Mouse (Mus musculus) forebrain, embryonic 13.5 days (tissue): ENCODE data around the gene Morf4l1. TPM values are rescaled to one million over a fixed set of nuclear protein-coding genes. Genes with fewer than 3 reads are reported as not detected.
A peak's percentile ranks its signal among the peaks of the same experiment; 100 is the strongest.

Source experiments
- ATAC-seq: fragments of 200-750 bp; cut with Nextera tagmentation; 2 replicates; pipeline ENCODE4 v1.8.0; 2017
- H3K27ac ChIP-seq: fragments of 300-500 bp; sonication (generic); 2 replicates; pipeline ENCODE4 v1.5.1; 2015; ENCODE audit warnings: inconsistent platforms, mild to moderate bottlenecking, moderate library complexity
- H3K27me3 ChIP-seq: fragments of 300-500 bp; sonication (generic); 2 replicates; pipeline ENCODE4 v1.6.1; 2015; ENCODE audit warnings: mild to moderate bottlenecking, inconsistent platforms
- H3K36me3 ChIP-seq: fragments of 300-500 bp; sonication (generic); 2 replicates; pipeline ENCODE4 v1.6.1; 2015; ENCODE audit warnings: mild to moderate bottlenecking, inconsistent platforms; ENCODE audit not compliant: poor library complexity, severe bottlenecking
- H3K4me1 ChIP-seq: fragments of 300-500 bp; sonication (generic); 2 replicates; pipeline ENCODE4 v1.6.1; 2015; ENCODE audit warnings: inconsistent platforms
- H3K4me2 ChIP-seq: fragments of 300-500 bp; sonication (generic); 2 replicates; pipeline ENCODE4 v1.6.1; 2015; ENCODE audit warnings: inconsistent platforms, mild to moderate bottlenecking, moderate library complexity
- H3K4me3 ChIP-seq: fragments of 300-500 bp; sonication (generic); 2 replicates; pipeline ENCODE4 v1.5.1; 2015; ENCODE audit warnings: mild to moderate bottlenecking, inconsistent platforms
- H3K9ac ChIP-seq: fragments of 300-500 bp; sonication (generic); 2 replicates; pipeline ENCODE4 v1.6.1; 2015; ENCODE audit warnings: mild to moderate bottlenecking, inconsistent platforms
- H3K9me3 ChIP-seq: fragments of 300-500 bp; sonication (generic); replicated peaks from 2 replicates; pipeline ENCODE4 v1.6.1; 2016; ENCODE audit warnings: inconsistent platforms
- WGBS: fragments of 180-500 bp; shearing (Covaris S2); methylation state at CpG from one replicate; pipeline ENCODE4 v1.1.7; 2015; 5-methylcytosine and 5-hydroxymethylcytosine counted together
- polyA plus RNA-seq: library from polyadenylated mRNA; unstranded; fragments of >200 nt; fragmentation: Nextera tagmentation; extraction: Ambion mirVana; gene quantifications from 2 replicates; pipeline ENCODE4 v1.2.1, GENCODE M21; 2015

The Morf4l1 gene
- polyA plus RNA-seq, 1 experiment from 2014 or later: 475 TPM

GRCm38 (mm10) chr9:90127146-90127545 lies 12.6 kb upstream of the Morf4l1 start:
- H3K27me3 ChIP-seq: no peaks in the 10 kb centered on the region
- H3K9ac ChIP-seq: no peak overlapping the region
- 0 out of 2 replicates have a peak, but pooled peaks cover 5% of the 10 kb centered on the region for H3K4me1 ChIP-seq
- no peak overlapping the region for H3K4me2 ChIP-seq
- 65% methylated on average over 6 of the region's 6 CpGs for WGBS
- H3K36me3 ChIP-seq: no peaks in the 10 kb centered on the region
- no peak overlapping the region for H3K4me3 ChIP-seq
- no peak for ATAC-seq
- no peaks in the 10 kb centered on the region for H3K9me3 ChIP-seq
- no peak overlapping the region for H3K27ac ChIP-seq

- Histone ChIP-seq H3K4me2 (peak overlapping the region; percentile 8), H3K27me3 (no peaks in the 10 kb centered on the region), H3K9me3 (no peaks in the 10 kb centered on the region), H3K4me3 (0 out of 2 replicates have a peak overlapping the region, but pooled peaks have one; percentile 0), H3K36me3 (no peaks in the 10 kb centered on the region), H3K27ac (no peak overlapping the region), H3K9ac (no peak overlapping the region), H3K4me1 (0 out of 2 replicates have a peak, but pooled peaks cover 5% of the 10 kb centered on the region)
- WGBS: 2% methylated on average over 30 of the region's 30 CpGs
- peak; percentile 51 for ATAC-seq
These were observed 11.9 kb upstream of the Morf4l1 start for GRCm38 (mm10) chr9:90126260-90127010.

- Histone ChIP-seq H3K27me3 (no peaks in the 10 kb centered on the region), H3K4me2 (peak overlapping the region; percentile 8), H3K36me3 (no peaks in the 10 kb centered on the region), H3K4me3 (no peak overlapping the region), H3K4me1 (0 out of 2 replicates have a peak, but pooled peaks cover 5% of the 10 kb centered on the region), H3K27ac (no peak overlapping the region), H3K9me3 (no peaks in the 10 kb centered on the region), H3K9ac (no peak overlapping the region)
- no peak for ATAC-seq
- WGBS: 15% methylated on average over 7 of the region's 7 CpGs
These were observed 11.0 kb upstream of the Morf4l1 start for GRCm38 (mm10) chr9:90125416-90126099.

- H3K9ac ChIP-seq: no peak overlapping the region
- peak overlapping the region; percentile 12; the same call in 1 of the 2 replicates for H3K4me2 ChIP-seq
- no peaks in the 10 kb centered on the region for H3K27me3 ChIP-seq
- no peak overlapping the region for H3K4me3 ChIP-seq
- ATAC-seq: peak; percentile 7; the same call in 1 of the 2 replicates
- 0 out of 2 replicates have a peak, but pooled peaks cover 5% of the 10 kb centered on the region for H3K4me1 ChIP-seq
- no peak overlapping the region for H3K27ac ChIP-seq
- no peaks in the 10 kb centered on the region for H3K9me3 ChIP-seq
- H3K36me3 ChIP-seq: no peaks in the 10 kb centered on the region
- 24% methylated on average over 8 of the region's 8 CpGs for WGBS
These were observed 10.3 kb upstream of the Morf4l1 start for GRCm38 (mm10) chr9:90124873-90125245.

- Histone ChIP-seq H3K27me3 (no peaks in the 10 kb centered on the region), H3K27ac (no peak overlapping the region), H3K9ac (no peak overlapping the region), H3K4me3 (no peak overlapping the region), H3K9me3 (no peaks in the 10 kb centered on the region), H3K4me1 (0 out of 2 replicates have a peak, but pooled peaks cover 5% of the 10 kb centered on the region), H3K36me3 (no peaks in the 10 kb centered on the region), H3K4me2 (no peak overlapping the region)
- peak; percentile 61 for ATAC-seq
- 39% methylated on average over 11 of the region's 11 CpGs for WGBS
These were observed 9.7 kb upstream of the Morf4l1 start for GRCm38 (mm10) chr9:90124156-90124872.

- Histone ChIP-seq H3K9ac (no peak overlapping the region), H3K27me3 (no peaks in the 10 kb centered on the region), H3K36me3 (no peaks in the 10 kb centered on the region), H3K9me3 (no peaks in the 10 kb centered on the region), H3K4me3 (no peak overlapping the region), H3K4me2 (no peak overlapping the region), H3K27ac (no peak overlapping the region), H3K4me1 (0 out of 2 replicates have a peak, but pooled peaks cover 5% of the 10 kb centered on the region)
- no peak for ATAC-seq
- WGBS: 79% methylated on average over 4 of the region's 4 CpGs
These were observed 7.7 kb upstream of the Morf4l1 start for GRCm38 (mm10) chr9:90122246-90122740.

- H3K9me3 ChIP-seq: no peaks in the 10 kb centered on the region
- no peak overlapping the region for H3K27ac ChIP-seq
- ATAC-seq: no peak
- no peak overlapping the region for H3K4me3 ChIP-seq
- H3K9ac ChIP-seq: no peak overlapping the region
- H3K4me1 ChIP-seq: peaks cover 8% of the 10 kb centered on the region
- no peak overlapping the region for H3K4me2 ChIP-seq
- no peaks in the 10 kb centered on the region for H3K36me3 ChIP-seq
- H3K27me3 ChIP-seq: no peaks in the 10 kb centered on the region
These were observed 2.7 kb upstream of the Morf4l1 start for GRCm38 (mm10) chr9:90117234-90117633.

GRCm38 (mm10) chr9:90115308-90115700 lies 730 bp upstream of the Morf4l1 start:
- Histone ChIP-seq H3K4me1 (peaks cover 25% of the 10 kb centered on the region), H3K36me3 (no peaks in the 10 kb centered on the region), H3K27ac (no peak overlapping the region), H3K27me3 (no peaks in the 10 kb centered on the region), H3K4me2 (peak overlapping the region; percentile 67), H3K9ac (peak overlapping the region; percentile 67), H3K4me3 (peak overlapping the region; percentile 92), H3K9me3 (no peaks in the 10 kb centered on the region)
- ATAC-seq: no peak

- Histone ChIP-seq H3K27me3 (no peaks in the 10 kb centered on the region), H3K27ac (peak overlapping the region; percentile 98), H3K9ac (peak overlapping the region; percentile 97), H3K4me3 (peak overlapping the region; percentile 92), H3K4me2 (peak overlapping the region; percentile 85), H3K36me3 (peaks cover 6% of the 10 kb centered on the region; the same call in 1 of the 2 replicates), H3K9me3 (no peaks in the 10 kb centered on the region), H3K4me1 (peaks cover 35% of the 10 kb centered on the region)
- peak; percentile 70 for ATAC-seq
- WGBS: under 1% methylated on average over 82 of the region's 82 CpGs
These were observed 665 bp downstream of the Morf4l1 start for GRCm38 (mm10) chr9:90113651-90114566.

- H3K4me2 ChIP-seq: peak overlapping the region; percentile 85
- no peaks in the 10 kb centered on the region for H3K27me3 ChIP-seq
- no peaks in the 10 kb centered on the region for H3K9me3 ChIP-seq
- H3K4me1 ChIP-seq: peaks cover 35% of the 10 kb centered on the region
- 3% methylated on average over 13 of the region's 13 CpGs for WGBS
- no peak overlapping the region for H3K27ac ChIP-seq
- peak overlapping the region; percentile 97 for H3K9ac ChIP-seq
- H3K36me3 ChIP-seq: peaks cover 12% of the 10 kb centered on the region
- H3K4me3 ChIP-seq: peak overlapping the region; percentile 92
- ATAC-seq: no peak
These were observed 1.4 kb downstream of the Morf4l1 start for GRCm38 (mm10) chr9:90113151-90113550.

- Histone ChIP-seq H3K4me3 (no peak overlapping the region), H3K9me3 (no peaks in the 10 kb centered on the region), H3K27me3 (no peaks in the 10 kb centered on the region), H3K4me2 (no peak overlapping the region), H3K27ac (no peak overlapping the region), H3K4me1 (peaks cover 35% of the 10 kb centered on the region), H3K9ac (no peak overlapping the region), H3K36me3 (peaks cover 34% of the 10 kb centered on the region)
- ATAC-seq: no peak
- 80% methylated on average over 6 of the region's 6 CpGs for WGBS
These were observed 5.2 kb downstream of the Morf4l1 start for GRCm38 (mm10) chr9:90109386-90109785.
